Mouse (Mus musculus) small intestine, adult 2 months (tissue): ENCODE results near the gene Sp110. TPM values are rescaled to one million over a fixed set of nuclear protein-coding genes. Genes with fewer than 3 reads are reported as not detected.
A peak's percentile ranks its signal among the peaks of the same experiment; 100 is the strongest.
"Not testable (repeated sequence)": the region's sequence is repeated elsewhere in the genome, so short reads cannot be mapped to it uniquely, and the experiment has no call there.

Experiments
- H3K27ac ChIP-seq: fragments of 200-500 bp; 2 replicates; pipeline ENCODE4 v1.5.1; 2012; ENCODE audit warnings: low read depth, low read length, control low read depth, inconsistent platforms; ENCODE audit not compliant: insufficient read depth
- H3K27me3 ChIP-seq: fragments of 200-500 bp; 2 replicates; pipeline ENCODE4 v1.6.1; 2012; ENCODE audit warnings: mild to moderate bottlenecking, moderate library complexity, low read length, inconsistent platforms; ENCODE audit not compliant: control insufficient read depth, insufficient read depth
- H3K36me3 ChIP-seq: fragments of 200-500 bp; 2 replicates; pipeline ENCODE4 v1.6.1; 2012; ENCODE audit warnings: mild to moderate bottlenecking, low read length, control low read depth, inconsistent platforms; ENCODE audit not compliant: control insufficient read depth, insufficient read depth
- H3K4me1 ChIP-seq: fragments of 200-500 bp; 2 replicates; pipeline ENCODE4 v1.6.1; 2012; ENCODE audit warnings: low read length, inconsistent platforms, mixed read lengths; ENCODE audit not compliant: control insufficient read depth, insufficient read depth, insufficient read length
- H3K4me3 ChIP-seq: fragments of 200-500 bp; 2 replicates; pipeline ENCODE4 v1.5.1; 2012; ENCODE audit warnings: low read depth, mild to moderate bottlenecking, control low read depth, inconsistent platforms, low read length, moderate library complexity
- CTCF ChIP-seq: fragments of 200-500 bp; IDR thresholded peaks from 2 replicates; pipeline ENCODE4 v1.5.1; 2012; ENCODE audit warnings: low read depth, mild to moderate bottlenecking, control low read depth, inconsistent platforms, low read length, moderate library complexity, mixed read lengths; ENCODE audit not compliant: insufficient replicate concordance, insufficient read length; ENCODE audit errors: extremely low read depth
- WGBS: fragments of 180-500 bp; shearing (Covaris S2); methylation state at CpG from one replicate; pipeline ENCODE4 v1.1.7; 2018; 5-methylcytosine and 5-hydroxymethylcytosine counted together
- polyA plus RNA-seq: library from polyadenylated mRNA; depleted of rRNA; stranded (reverse); fragments of >200 nt; gene quantifications from 2 replicates; pipeline ENCODE4 v1.2.3, GENCODE M21; 2012

Sp110 gene
- polyA plus RNA-seq, 1 experiment = 11.7 TPM

- WGBS = 80% methylated on average over 8 of the region's 8 CpGs
- not testable (repeated sequence) for H3K4me3 ChIP-seq
Observed at GRCm38 (mm10) chr1:85592526-85592925, 6.1 kb downstream of the Sp110 start.

GRCm38 (mm10) chr1:85588697-85589096 is 9.9 kb downstream of the Sp110 start:
- not testable (repeated sequence) for H3K27ac ChIP-seq, H3K4me1 ChIP-seq, H3K27me3 ChIP-seq, H3K4me3 ChIP-seq, H3K36me3 ChIP-seq
- WGBS = 65% methylated on average over 1 of the region's 2 CpGs

More at GRCm38 (mm10) chr1:85592526-85592925, 6.1 kb downstream of the Sp110 start:
- not testable (repeated sequence) for H3K27me3 ChIP-seq, H3K4me1 ChIP-seq, H3K27ac ChIP-seq, H3K36me3 ChIP-seq

GRCm38 (mm10) chr1:85581518-85581917 is 17.1 kb downstream of the Sp110 start:
- H3K4me3 ChIP-seq, H3K36me3 ChIP-seq, H3K4me1 ChIP-seq, H3K27ac ChIP-seq, H3K27me3 ChIP-seq: not testable (repeated sequence)
- 30% methylated on average over 5 of the region's 5 CpGs for WGBS
- peak; percentile 13; the same call in 1 of the 2 replicates for TF ChIP-seq CTCF

- not testable (repeated sequence) for H3K4me1 ChIP-seq, H3K36me3 ChIP-seq, H3K4me3 ChIP-seq, H3K27ac ChIP-seq, H3K27me3 ChIP-seq
- WGBS = 53% methylated on average over 3 of the region's 3 CpGs
Observed at GRCm38 (mm10) chr1:85580578-85580977, 18.0 kb downstream of the Sp110 start.

GRCm38 (mm10) chr1:85580148-85580534 is 18.5 kb downstream of the Sp110 start:
- H3K27ac ChIP-seq, H3K36me3 ChIP-seq, H3K27me3 ChIP-seq, H3K4me1 ChIP-seq, H3K4me3 ChIP-seq: not testable (repeated sequence)
- 64% methylated on average over 3 of the region's 4 CpGs for WGBS

- not testable (repeated sequence) for H3K27ac ChIP-seq, H3K4me3 ChIP-seq, H3K36me3 ChIP-seq, H3K4me1 ChIP-seq, H3K27me3 ChIP-seq
- WGBS = 64% methylated on average over 6 of the region's 7 CpGs
Observed at GRCm38 (mm10) chr1:85579199-85580147, 19.1 kb downstream of the Sp110 start.

GRCm38 (mm10) chr1:85578372-85579010 is 20.1 kb downstream of the Sp110 start:
- H3K36me3 ChIP-seq, H3K4me1 ChIP-seq, H3K27ac ChIP-seq, H3K27me3 ChIP-seq, H3K4me3 ChIP-seq: not testable (repeated sequence)
- 53% methylated on average over 3 of the region's 3 CpGs for WGBS

GRCm38 (mm10) chr1:85575376-85575775 is 23.2 kb downstream of the Sp110 start, which contains the start of gene G530012D18Rik:
Gene G530012D18Rik (plus strand): TSS chr1:85575676.
- WGBS = 67% methylated on average over 2 of the region's 3 CpGs
- not testable (repeated sequence) for H3K27ac ChIP-seq, H3K27me3 ChIP-seq, H3K4me1 ChIP-seq, H3K4me3 ChIP-seq, H3K36me3 ChIP-seq

- H3K27ac ChIP-seq, H3K4me1 ChIP-seq, H3K27me3 ChIP-seq, H3K36me3 ChIP-seq, H3K4me3 ChIP-seq: not testable (repeated sequence)
- 69% methylated on average over 4 of the region's 4 CpGs for WGBS
Observed at GRCm38 (mm10) chr1:85573554-85573953, 25.1 kb downstream of the Sp110 start.

- not testable (repeated sequence) for H3K4me1 ChIP-seq, H3K27ac ChIP-seq, H3K36me3 ChIP-seq, H3K4me3 ChIP-seq, H3K27me3 ChIP-seq
- WGBS = 80% methylated on average over 4 of the region's 4 CpGs
Observed at GRCm38 (mm10) chr1:85555261-85555660, 43.4 kb downstream of the Sp110 start.

GRCm38 (mm10) chr1:85546442-85546841 is 52.2 kb downstream of the Sp110 start:
- not testable (repeated sequence) for H3K27ac ChIP-seq, H3K27me3 ChIP-seq, H3K4me1 ChIP-seq, H3K36me3 ChIP-seq, H3K4me3 ChIP-seq
